Mouse (Mus musculus) midbrain, embryonic 13.5 days (tissue): ENCODE results near the gene Spint2. TPM values are rescaled to one million over a fixed set of nuclear protein-coding genes. Genes with fewer than 3 reads are reported as not detected.

Source experiments
- polyA plus RNA-seq: library from polyadenylated mRNA; unstranded; fragments of >200 nt; fragmentation: Nextera tagmentation; extraction: Ambion mirVana; gene quantifications from 2 replicates; pipeline ENCODE4 v1.2.1, GENCODE M21; 2015

Spint2 gene
- polyA plus RNA-seq, 1 experiment from 2014 or later, result 26.1 TPM

Other genes starting within 250 kb of the Spint2 start
- 8.5 and 9.0 TPM in 2 replicates for gene Ryr1, start 156.7 kb downstream of the Spint2 start, polyA plus RNA-seq
- 0.40 and 0.50 TPM in 2 replicates for gene Rasgrp4, start 147.1 kb downstream of the Spint2 start, polyA plus RNA-seq
- gene Fam98c, start 125.7 kb downstream of the Spint2 start, polyA plus RNA-seq, result 17.5 and 18.4 TPM in 2 replicates
- 0.54 and 0.93 TPM in 2 replicates for gene Ggn, start 111.7 kb downstream of the Spint2 start, polyA plus RNA-seq
- gene Spred3, start 111.5 kb downstream of the Spint2 start, polyA plus RNA-seq, result 9.4 and 9.9 TPM in 2 replicates
- gene Psmd8, start 101.2 kb downstream of the Spint2 start, polyA plus RNA-seq, result 314 and 315 TPM in 2 replicates
- gene Catsperg1, start 67.9 kb downstream of the Spint2 start, polyA plus RNA-seq, result 2.0 and 3.3 TPM in 2 replicates
- gene Kcnk6, start 49.4 kb downstream of the Spint2 start, polyA plus RNA-seq, result 0.17 and 0.30 TPM in 2 replicates
- gene Yif1b, start 43.6 kb downstream of the Spint2 start, polyA plus RNA-seq, result 77.0 and 80.8 TPM in 2 replicates
- 0.92 and 2.0 TPM in 2 replicates for gene 2200002D01Rik, start 33.4 kb downstream of the Spint2 start, polyA plus RNA-seq
- 7.9 and 8.1 TPM in 2 replicates for gene Ppp1r14a, start 7.4 kb upstream of the Spint2 start, polyA plus RNA-seq
- 201 and 213 TPM in 2 replicates for gene Dpf1, start 22.0 kb upstream of the Spint2 start, polyA plus RNA-seq
- 14.8 and 15.2 TPM in 2 replicates for gene Sipa1l3, start 236.7 kb upstream of the Spint2 start, polyA plus RNA-seq